Mouse (Mus musculus): ENCODE results near the gene Prr36.
A peak's percentile ranks its signal among the peaks of the same experiment; 100 is the strongest.

GRCm38 (mm10) chr8:4263105-4263791, 46.0 kb upstream of the Prr36 start:
- TF ChIP-seq CTCF (IDR thresholded peaks at IDR 0.05; ENCODE audit: control insufficient read depth, insufficient read depth, insufficient replicate concordance, low read depth, low read length): no peak
- 0 out of 2 replicates have a peak, but pooled peaks have one; percentile 13 for TF ChIP-seq POLR2A (IDR thresholded peaks at IDR 0.05; ENCODE audit: control insufficient read depth, low read depth, low read length)

Data from testis, adult 2 months (tissue).